Mouse (Mus musculus) C2C12 (cell line): ENCODE measurements around the gene Myt1l.

Experiments used
- CEBPB ChIP-seq: IDR thresholded peaks from one replicate; pipeline ENCODE4 v1.6.1; 2011; ENCODE audit warnings: low read depth, mild to moderate bottlenecking, control low read depth, moderate library complexity
- CTCF ChIP-seq: IDR thresholded peaks from one replicate; pipeline ENCODE4 v1.5.1; 2011; ENCODE audit not compliant: control insufficient read depth, insufficient read depth, insufficient read length
- MAX ChIP-seq: IDR thresholded peaks from one replicate; pipeline ENCODE4 v1.6.1; 2011; ENCODE audit warnings: mild to moderate bottlenecking, control low read depth
- MYOD1 ChIP-seq: IDR thresholded peaks from one replicate; pipeline ENCODE4 v1.6.1; 2011; ENCODE audit warnings: low read depth; ENCODE audit not compliant: control insufficient read depth, insufficient read length
- MYOG ChIP-seq: IDR thresholded peaks from one replicate; pipeline ENCODE4 v1.6.1; 2011; ENCODE audit not compliant: control insufficient read depth, insufficient read length; ENCODE audit errors: extremely low read depth

GRCm38 (mm10) chr12:29830571-29830970 is 302.4 kb downstream of the Myt1l start:
- TF ChIP-seq CTCF (no peak), MYOG (no peak), CEBPB (no peak), MAX (no peak), MYOD1 (no peak)
